Mouse (Mus musculus) embryonic facial prominence, embryonic 15.5 days (tissue): ENCODE measurements around the gene Trpm3. TPM values are rescaled to one million over a fixed set of nuclear protein-coding genes. Genes with fewer than 3 reads are reported as not detected.
A peak's percentile ranks its signal among the peaks of the same experiment; 100 is the strongest.

ENCODE experiments used
- ATAC-seq: fragments of 200-750 bp; cut with Nextera tagmentation; 2 replicates; pipeline ENCODE4 v1.8.0; 2017; ENCODE audit warnings: low read depth, moderate TSS enrichment; ENCODE audit not compliant: insufficient number of reproducible peaks, low FRiP score, low TSS enrichment
- H3K27ac ChIP-seq: fragments of 300-500 bp; sonication (generic); replicated peaks from 2 replicates; pipeline ENCODE4 v1.5.1; 2015; ENCODE audit warnings: mild to moderate bottlenecking, inconsistent platforms
- H3K27me3 ChIP-seq: fragments of 300-500 bp; sonication (generic); 2 replicates; pipeline ENCODE4 v1.6.1; 2015; ENCODE audit warnings: inconsistent platforms
- H3K36me3 ChIP-seq: fragments of 300-500 bp; sonication (generic); 2 replicates; pipeline ENCODE4 v1.6.1; 2015; ENCODE audit warnings: mild to moderate bottlenecking, inconsistent platforms
- H3K4me1 ChIP-seq: fragments of 300-500 bp; sonication (generic); 2 replicates; pipeline ENCODE4 v1.6.1; 2015; ENCODE audit warnings: inconsistent platforms
- H3K4me2 ChIP-seq: fragments of 300-500 bp; sonication (generic); replicated peaks from 2 replicates; pipeline ENCODE4 v1.6.1; 2015; ENCODE audit warnings: mild to moderate bottlenecking, inconsistent platforms
- H3K4me3 ChIP-seq: fragments of 300-500 bp; sonication (generic); replicated peaks from 2 replicates; pipeline ENCODE4 v1.5.1; 2015; ENCODE audit warnings: mild to moderate bottlenecking, inconsistent platforms
- H3K9ac ChIP-seq: fragments of 300-500 bp; sonication (generic); 2 replicates; pipeline ENCODE4 v1.6.1; 2015; ENCODE audit warnings: inconsistent platforms
- H3K9me3 ChIP-seq: fragments of 300-500 bp; sonication (generic); replicated peaks from 2 replicates; pipeline ENCODE4 v1.6.1; 2016; ENCODE audit warnings: inconsistent platforms
- WGBS: fragments of 180-500 bp; shearing (Covaris S2); methylation state at CpG from one replicate; pipeline ENCODE4 v1.1.7; 2015; 5-methylcytosine and 5-hydroxymethylcytosine counted together
- polyA plus RNA-seq: library from polyadenylated mRNA; unstranded; fragments of >200 nt; fragmentation: Nextera tagmentation; extraction: Ambion mirVana; gene quantifications from 2 replicates; pipeline ENCODE4 v1.2.1, GENCODE M21; 2015

Trpm3 gene
- polyA plus RNA-seq, 1 experiment from 2014 or later: 2.6 TPM

GRCm38 (mm10) chr19:22642124-22642523 lies 503.3 kb downstream of the Trpm3 start:
- ATAC-seq: no peak
- 32% methylated on average over 2 of the region's 2 CpGs for WGBS
- Histone ChIP-seq H3K9me3 (no peaks in the 10 kb centered on the region), H3K9ac (no peak overlapping the region), H3K27me3 (no peaks in the 10 kb centered on the region), H3K4me2 (no peak overlapping the region), H3K27ac (no peak overlapping the region), H3K4me3 (no peak overlapping the region), H3K36me3 (no peaks in the 10 kb centered on the region), H3K4me1 (no peaks in the 10 kb centered on the region)

DNA sequence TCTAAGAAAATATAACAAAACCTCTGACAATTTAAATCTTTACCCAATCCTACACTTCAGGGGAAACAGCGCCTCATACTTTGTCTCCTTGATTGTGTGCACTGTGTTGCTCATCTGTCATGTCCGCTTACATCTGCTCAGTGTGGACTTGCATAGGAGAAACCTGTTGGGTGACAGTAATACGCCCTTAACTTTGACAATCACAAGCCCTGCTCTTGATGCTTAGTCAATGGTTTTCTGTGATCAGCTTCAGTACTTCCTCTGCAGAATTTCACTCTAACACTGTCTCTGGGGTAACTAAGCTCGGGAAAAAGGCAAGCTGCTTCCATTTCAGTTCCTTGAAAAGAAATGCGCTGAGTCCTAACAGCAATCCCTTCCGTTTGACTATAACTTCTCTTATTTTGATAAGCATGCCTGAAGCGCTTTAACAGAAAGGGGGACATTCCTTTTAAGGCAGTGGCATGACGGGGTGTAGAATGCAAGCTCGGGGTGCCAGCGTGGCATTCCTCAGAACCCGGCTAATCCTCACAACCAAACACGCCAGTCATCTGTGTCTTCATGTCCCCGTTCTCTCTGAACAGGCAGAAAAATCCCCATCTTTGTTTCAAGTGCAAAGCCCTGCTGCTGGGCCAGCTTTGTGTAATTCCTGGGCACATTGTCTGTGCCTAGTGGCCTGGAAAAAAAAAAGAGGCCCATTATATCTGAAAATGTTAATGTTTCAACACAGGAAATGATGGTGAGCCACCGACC lies 517.8 kb downstream of the Trpm3 start:
- peak overlapping the region; percentile 6; the same call in 1 of the 2 replicates for H3K27ac ChIP-seq
- 49% methylated on average over 14 of the region's 14 CpGs for WGBS
- H3K27me3 ChIP-seq: no peaks in the 10 kb centered on the region
- no peak overlapping the region for H3K9ac ChIP-seq
- no peaks in the 10 kb centered on the region for H3K9me3 ChIP-seq
- no peak overlapping the region for H3K4me2 ChIP-seq
- no peaks in the 10 kb centered on the region for H3K36me3 ChIP-seq
- ATAC-seq: no peak
- H3K4me1 ChIP-seq: no peaks in the 10 kb centered on the region
- no peak overlapping the region for H3K4me3 ChIP-seq

DNA sequence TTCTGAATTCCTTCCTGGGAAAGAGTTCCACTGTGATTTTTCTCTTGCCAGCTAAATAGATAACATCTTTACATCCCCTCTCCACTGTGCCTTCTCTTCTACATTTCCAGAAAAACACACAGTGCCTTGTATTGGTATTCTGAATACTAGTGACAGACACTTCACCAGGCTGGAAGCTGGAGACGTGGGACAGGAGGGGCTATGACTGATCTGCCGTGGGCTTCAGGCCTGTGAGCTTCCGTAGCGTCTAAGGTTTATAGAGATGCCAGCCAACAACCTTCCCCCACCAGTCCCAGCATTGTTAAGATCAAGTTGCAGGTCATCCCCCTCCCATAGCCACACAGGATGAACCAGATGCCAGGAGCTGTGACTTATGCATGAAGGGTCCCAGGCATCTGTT lies 518.4 kb downstream of the Trpm3 start:
- H3K36me3 ChIP-seq: no peaks in the 10 kb centered on the region
- ATAC-seq: no peak
- H3K27ac ChIP-seq: no peak overlapping the region
- no peak overlapping the region for H3K4me3 ChIP-seq
- H3K27me3 ChIP-seq: no peaks in the 10 kb centered on the region
- H3K9me3 ChIP-seq: no peaks in the 10 kb centered on the region
- H3K4me1 ChIP-seq: no peaks in the 10 kb centered on the region
- 28% methylated on average over 4 of the region's 4 CpGs for WGBS
- no peak overlapping the region for H3K9ac ChIP-seq
- no peak overlapping the region for H3K4me2 ChIP-seq

DNA sequence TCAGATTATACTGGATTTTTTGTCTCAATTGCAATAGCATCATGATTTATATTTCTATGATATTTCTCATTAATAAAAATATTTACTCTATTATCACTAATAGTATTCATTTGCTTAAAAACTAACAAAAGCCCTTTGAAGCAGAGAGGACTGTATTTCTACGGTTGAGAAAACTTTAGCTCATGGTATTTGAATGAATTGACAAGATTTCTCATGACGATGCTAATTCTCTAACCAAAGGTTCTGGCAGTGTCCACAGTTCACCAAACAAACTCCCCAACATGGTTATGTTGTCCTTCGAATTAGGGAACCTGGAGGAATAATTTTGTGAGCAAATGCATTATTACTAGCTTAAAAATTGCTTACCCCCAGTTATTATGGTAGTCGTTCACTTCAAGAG lies 526.6 kb downstream of the Trpm3 start:
- H3K4me1 ChIP-seq: no peaks in the 10 kb centered on the region
- ATAC-seq: no peak
- no peaks in the 10 kb centered on the region for H3K9me3 ChIP-seq
- no peak overlapping the region for H3K4me2 ChIP-seq
- H3K9ac ChIP-seq: no peak overlapping the region
- H3K36me3 ChIP-seq: no peaks in the 10 kb centered on the region
- 80% methylated on average over 4 of the region's 4 CpGs for WGBS
- H3K27ac ChIP-seq: no peak overlapping the region
- no peaks in the 10 kb centered on the region for H3K27me3 ChIP-seq
- no peak overlapping the region for H3K4me3 ChIP-seq

DNA sequence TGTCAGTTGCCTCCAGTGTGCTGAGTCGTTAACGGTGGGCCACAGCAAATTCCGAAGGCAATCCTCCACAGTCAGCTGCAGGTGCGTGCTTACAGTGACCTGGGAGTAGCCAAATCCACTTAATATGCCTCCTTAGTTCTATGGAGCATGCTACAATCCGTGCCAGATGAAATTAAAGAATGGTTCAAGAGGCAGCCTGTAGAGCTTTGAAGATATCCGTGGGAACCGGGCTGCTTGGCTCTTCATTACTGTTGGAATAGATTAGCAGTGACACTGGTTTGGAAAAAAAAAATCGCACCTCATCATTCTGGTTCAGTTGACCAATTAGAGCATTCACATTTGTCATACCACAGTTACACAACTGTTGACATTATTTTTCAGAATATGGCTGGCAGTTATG lies 531.4 kb downstream of the Trpm3 start:
- Histone ChIP-seq H3K4me1 (no peaks in the 10 kb centered on the region), H3K9me3 (no peaks in the 10 kb centered on the region), H3K4me2 (no peak overlapping the region), H3K27ac (no peak overlapping the region), H3K27me3 (no peaks in the 10 kb centered on the region), H3K9ac (no peak overlapping the region), H3K36me3 (no peaks in the 10 kb centered on the region), H3K4me3 (no peak overlapping the region)
- 76% methylated on average over 8 of the region's 8 CpGs for WGBS
- ATAC-seq: no peak

GRCm38 (mm10) chr19:22672892-22673291 lies 534.0 kb downstream of the Trpm3 start:
- no peaks in the 10 kb centered on the region for H3K9me3 ChIP-seq
- H3K4me2 ChIP-seq: no peak overlapping the region
- no peaks in the 10 kb centered on the region for H3K36me3 ChIP-seq
- H3K4me1 ChIP-seq: no peaks in the 10 kb centered on the region
- 91% methylated on average over 3 of the region's 3 CpGs for whole genome bisulfite sequencing
- no peak overlapping the region for H3K4me3 ChIP-seq
- no peaks in the 10 kb centered on the region for H3K27me3 ChIP-seq
- H3K9ac ChIP-seq: no peak overlapping the region
- no peak for ATAC-seq
- no peak overlapping the region for H3K27ac ChIP-seq

GRCm38 (mm10) chr19:22676206-22676605 lies 537.4 kb downstream of the Trpm3 start:
- Histone ChIP-seq H3K4me1 (no peaks in the 10 kb centered on the region), H3K4me3 (no peak overlapping the region), H3K9me3 (no peaks in the 10 kb centered on the region), H3K27me3 (no peaks in the 10 kb centered on the region), H3K27ac (no peak overlapping the region), H3K36me3 (no peaks in the 10 kb centered on the region), H3K9ac (no peak overlapping the region), H3K4me2 (no peak overlapping the region)
- no peak for ATAC-seq
- 60% methylated on average over 4 of the region's 4 CpGs for WGBS

DNA sequence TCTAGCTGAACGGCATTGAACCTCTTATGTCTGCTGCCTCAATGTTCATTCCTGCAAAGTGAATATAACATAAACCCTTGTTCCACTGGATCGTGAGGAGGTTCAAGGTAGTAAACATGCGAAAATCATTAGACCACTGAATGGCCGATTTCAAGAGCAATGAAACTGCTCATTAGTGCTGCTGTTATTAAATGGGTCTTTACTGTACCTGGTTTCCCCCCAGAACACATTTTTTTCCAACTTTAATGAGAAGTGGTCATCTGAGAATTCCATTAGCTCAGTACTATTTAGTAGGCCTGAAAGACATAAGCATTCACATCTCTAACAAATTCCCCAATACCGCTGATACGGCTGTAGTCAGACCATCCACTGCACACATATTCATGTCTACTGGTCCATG lies 543.4 kb downstream of the Trpm3 start:
- H3K4me2 ChIP-seq: no peak overlapping the region
- H3K36me3 ChIP-seq: no peaks in the 10 kb centered on the region
- no peaks in the 10 kb centered on the region for H3K27me3 ChIP-seq
- no peak for ATAC-seq
- no peak overlapping the region for H3K9ac ChIP-seq
- WGBS: 85% methylated on average over 6 of the region's 6 CpGs
- H3K4me3 ChIP-seq: no peak overlapping the region
- no peaks in the 10 kb centered on the region for H3K9me3 ChIP-seq
- H3K27ac ChIP-seq: no peak overlapping the region
- H3K4me1 ChIP-seq: no peaks in the 10 kb centered on the region

DNA sequence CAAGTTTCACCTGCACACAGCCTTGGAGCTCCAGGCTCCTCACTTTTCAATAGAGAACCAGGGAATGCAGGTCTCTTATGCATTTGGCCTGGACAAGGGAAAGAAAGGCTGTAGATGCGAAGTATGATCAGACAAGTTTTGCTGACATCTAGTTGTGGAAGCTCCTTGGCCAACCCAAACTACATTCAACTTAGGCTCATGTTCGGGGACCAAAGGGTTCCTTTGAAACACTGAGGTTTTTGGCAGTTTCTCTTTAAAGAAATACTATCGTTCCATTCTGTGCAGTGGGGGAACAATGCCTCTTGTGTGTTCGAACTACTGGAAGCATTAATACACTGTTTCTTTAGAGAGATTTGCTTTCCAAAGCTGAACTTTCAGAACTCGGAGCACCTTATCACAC lies 553.1 kb downstream of the Trpm3 start:
- H3K4me3 ChIP-seq: no peak overlapping the region

DNA sequence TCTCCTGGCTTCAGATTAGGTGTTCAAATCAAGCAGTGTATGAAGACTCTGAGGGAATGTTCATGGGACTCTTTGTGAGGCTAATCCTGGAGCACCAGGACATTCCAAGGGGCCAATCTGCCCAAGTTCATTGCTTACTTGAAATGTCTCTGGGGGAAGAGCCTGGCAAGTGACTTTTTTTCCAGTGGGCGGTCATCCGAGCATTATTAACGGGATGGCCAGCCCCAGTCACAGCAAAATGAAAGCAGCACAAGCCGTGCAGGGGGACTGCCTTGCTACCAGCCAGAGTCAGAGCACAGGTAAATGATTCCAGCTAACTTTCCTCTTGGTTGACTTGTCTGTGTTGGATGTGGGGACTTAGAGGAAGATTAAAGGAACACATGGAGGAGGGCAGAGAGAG lies 553.7 kb downstream of the Trpm3 start:
- H3K9ac ChIP-seq: no peak overlapping the region
- H3K9me3 ChIP-seq: no peaks in the 10 kb centered on the region
- no peak overlapping the region for H3K4me3 ChIP-seq
- no peak for ATAC-seq
- peaks cover 3% of the 10 kb centered on the region; the same call in 1 of the 2 replicates for H3K4me1 ChIP-seq
- H3K36me3 ChIP-seq: no peaks in the 10 kb centered on the region
- no peaks in the 10 kb centered on the region for H3K27me3 ChIP-seq
- H3K4me2 ChIP-seq: no peak overlapping the region
- H3K27ac ChIP-seq: no peak overlapping the region
- 54% methylated on average over 4 of the region's 4 CpGs for WGBS

More for the DNA sequence above, 553.1 kb downstream of the Trpm3 start:
- H3K9me3 ChIP-seq: no peaks in the 10 kb centered on the region
- WGBS: 67% methylated on average over 5 of the region's 5 CpGs
- no peaks in the 10 kb centered on the region for H3K36me3 ChIP-seq
- no peak overlapping the region for H3K4me2 ChIP-seq
- H3K27me3 ChIP-seq: no peaks in the 10 kb centered on the region
- H3K27ac ChIP-seq: no peak overlapping the region
- H3K4me1 ChIP-seq: peaks cover 3% of the 10 kb centered on the region; the same call in 1 of the 2 replicates
- ATAC-seq: no peak
- H3K9ac ChIP-seq: no peak overlapping the region

DNA sequence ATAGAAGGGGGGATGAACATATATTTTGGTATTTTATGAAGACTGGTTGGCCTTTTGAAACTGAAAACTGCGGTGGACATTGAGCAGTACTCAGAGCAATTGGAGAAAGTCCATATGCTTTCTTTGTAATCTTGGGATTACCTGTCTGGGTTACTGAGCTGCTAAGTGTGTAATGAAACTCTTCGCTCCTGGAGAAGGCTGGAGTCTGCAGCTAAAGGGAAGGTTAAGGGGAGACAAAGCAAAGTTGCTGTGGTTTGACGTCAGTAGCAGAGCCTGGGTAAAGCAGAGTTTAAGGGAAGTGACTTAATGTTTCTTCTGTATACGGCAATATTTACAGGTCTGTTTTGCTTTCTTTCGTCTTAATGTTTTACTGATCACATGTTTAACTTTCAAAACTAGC lies 554.1 kb downstream of the Trpm3 start:
- 64% methylated on average over 5 of the region's 5 CpGs for WGBS
- no peak for ATAC-seq
- peaks cover 3% of the 10 kb centered on the region; the same call in 1 of the 2 replicates for H3K4me1 ChIP-seq
- no peak overlapping the region for H3K4me2 ChIP-seq
- H3K9ac ChIP-seq: no peak overlapping the region
- H3K27me3 ChIP-seq: no peaks in the 10 kb centered on the region
- no peak overlapping the region for H3K4me3 ChIP-seq
- H3K9me3 ChIP-seq: no peaks in the 10 kb centered on the region
- H3K36me3 ChIP-seq: no peaks in the 10 kb centered on the region
- H3K27ac ChIP-seq: no peak overlapping the region

DNA sequence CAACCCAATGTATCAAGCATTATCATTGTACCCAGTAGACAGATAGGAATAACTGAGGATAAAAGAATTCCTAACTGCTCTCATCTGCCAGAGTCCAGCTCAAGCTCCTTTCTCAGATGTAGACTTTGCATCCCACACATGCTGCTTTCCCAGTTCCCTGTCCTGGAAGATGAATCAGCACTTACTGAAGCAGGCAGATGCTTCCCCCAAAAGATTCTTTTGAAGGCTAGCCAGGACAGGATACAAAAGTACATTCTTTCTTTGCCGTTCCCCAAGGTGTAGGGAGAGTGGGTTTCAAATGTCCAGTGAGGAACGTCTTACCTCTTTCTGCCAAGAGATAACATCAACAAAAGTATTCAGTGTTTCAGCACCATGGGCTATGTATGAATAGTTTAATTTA lies 556.6 kb downstream of the Trpm3 start:
- no peak for ATAC-seq
- no peak overlapping the region for H3K4me3 ChIP-seq
- no peaks in the 10 kb centered on the region for H3K36me3 ChIP-seq
- no peak overlapping the region for H3K27ac ChIP-seq
- H3K4me1 ChIP-seq: peaks cover 3% of the 10 kb centered on the region; the same call in 1 of the 2 replicates
- H3K27me3 ChIP-seq: no peaks in the 10 kb centered on the region
- WGBS: 21% methylated on average over 2 of the region's 2 CpGs
- H3K9ac ChIP-seq: no peak overlapping the region
- no peak overlapping the region for H3K4me2 ChIP-seq
- no peaks in the 10 kb centered on the region for H3K9me3 ChIP-seq
